Mouse (Mus musculus): Measurements from ENCODE around the gene Camta1. TPM values are rescaled to one million over a fixed set of nuclear protein-coding genes. Genes with fewer than 3 reads are reported as not detected.

The Camta1 gene
- total RNA-seq, 4 experiments from 2014 or later: 236 to 299 (median 267) TPM

GRCm38 (mm10) chr4:151779962-151780459 is 81.7 kb downstream of the Camta1 start:
- DNase-seq (ENCODE audit: low spot score in 2 of 2): no peak

GRCm38 (mm10) chr4:151778511-151778910 is 83.2 kb downstream of the Camta1 start:
- no peak for DNase-seq (ENCODE audit: low spot score in 2 of 2)

- no peak for DNase-seq (ENCODE audit: low spot score in 2 of 2)
Observed at GRCm38 (mm10) chr4:151777451-151777850, 84.2 kb downstream of the Camta1 start.

- no peak for DNase-seq (ENCODE audit: low spot score in 2 of 2)
Observed at GRCm38 (mm10) chr4:151775441-151775840, 86.2 kb downstream of the Camta1 start.

- no peak for DNase-seq (ENCODE audit: low spot score in 2 of 2)
Observed at GRCm38 (mm10) chr4:151773651-151774050, 88.0 kb downstream of the Camta1 start.

- DNase-seq (ENCODE audit: low spot score in 2 of 2): no peak
Observed at GRCm38 (mm10) chr4:151773007-151773406, 88.7 kb downstream of the Camta1 start.

- DNase-seq (ENCODE audit: low spot score in 2 of 2): no peak
Observed at GRCm38 (mm10) chr4:151770697-151771096, 91.0 kb downstream of the Camta1 start.

- DNase-seq (ENCODE audit: low spot score in 2 of 2): no peak
Observed at GRCm38 (mm10) chr4:151767786-151768185, 93.9 kb downstream of the Camta1 start.

- DNase-seq (ENCODE audit: low spot score in 2 of 2): no peak
Observed at GRCm38 (mm10) chr4:151767361-151767760, 94.3 kb downstream of the Camta1 start.

GRCm38 (mm10) chr4:151765376-151765775 is 96.3 kb downstream of the Camta1 start:
- DNase-seq (ENCODE audit: low spot score in 2 of 2): peak; percentile 26 to 43

GRCm38 (mm10) chr4:151763928-151764327 is 97.7 kb downstream of the Camta1 start:
- DNase-seq (ENCODE audit: low spot score in 2 of 2): no peak

- DNase-seq (ENCODE audit: low spot score in 2 of 2): no peak
Observed at GRCm38 (mm10) chr4:151759095-151759494, 102.6 kb downstream of the Camta1 start.

GRCm38 (mm10) chr4:151758337-151758736 is 103.3 kb downstream of the Camta1 start:
- DNase-seq (ENCODE audit: low spot score in 2 of 2): no peak

GRCm38 (mm10) chr4:151757261-151757660 is 104.4 kb downstream of the Camta1 start:
- no peak for DNase-seq (ENCODE audit: low spot score in 2 of 2)

GRCm38 (mm10) chr4:151756400-151756799 is 105.3 kb downstream of the Camta1 start:
- no peak for DNase-seq (ENCODE audit: low spot score in 2 of 2)

- no peak for DNase-seq (ENCODE audit: low spot score in 2 of 2)
Observed at GRCm38 (mm10) chr4:151753231-151753630, 108.4 kb downstream of the Camta1 start.

- DNase-seq (ENCODE audit: low spot score in 2 of 2): no peak
Observed at GRCm38 (mm10) chr4:151752551-151752950, 109.1 kb downstream of the Camta1 start.

GRCm38 (mm10) chr4:151751270-151751945 is 110.3 kb downstream of the Camta1 start:
- no peak for DNase-seq (ENCODE audit: low spot score in 2 of 2)

GRCm38 (mm10) chr4:151747723-151748122 is 114.0 kb downstream of the Camta1 start:
- no peak for DNase-seq (ENCODE audit: low spot score in 2 of 2)

GRCm38 (mm10) chr4:151746002-151746606 is 115.6 kb downstream of the Camta1 start:
- DNase-seq (ENCODE audit: low spot score in 2 of 2): no peak

- DNase-seq (ENCODE audit: low spot score in 2 of 2): no peak
Observed at GRCm38 (mm10) chr4:151741249-151742137, 120.2 kb downstream of the Camta1 start.
